In the genomic region with DNA sequence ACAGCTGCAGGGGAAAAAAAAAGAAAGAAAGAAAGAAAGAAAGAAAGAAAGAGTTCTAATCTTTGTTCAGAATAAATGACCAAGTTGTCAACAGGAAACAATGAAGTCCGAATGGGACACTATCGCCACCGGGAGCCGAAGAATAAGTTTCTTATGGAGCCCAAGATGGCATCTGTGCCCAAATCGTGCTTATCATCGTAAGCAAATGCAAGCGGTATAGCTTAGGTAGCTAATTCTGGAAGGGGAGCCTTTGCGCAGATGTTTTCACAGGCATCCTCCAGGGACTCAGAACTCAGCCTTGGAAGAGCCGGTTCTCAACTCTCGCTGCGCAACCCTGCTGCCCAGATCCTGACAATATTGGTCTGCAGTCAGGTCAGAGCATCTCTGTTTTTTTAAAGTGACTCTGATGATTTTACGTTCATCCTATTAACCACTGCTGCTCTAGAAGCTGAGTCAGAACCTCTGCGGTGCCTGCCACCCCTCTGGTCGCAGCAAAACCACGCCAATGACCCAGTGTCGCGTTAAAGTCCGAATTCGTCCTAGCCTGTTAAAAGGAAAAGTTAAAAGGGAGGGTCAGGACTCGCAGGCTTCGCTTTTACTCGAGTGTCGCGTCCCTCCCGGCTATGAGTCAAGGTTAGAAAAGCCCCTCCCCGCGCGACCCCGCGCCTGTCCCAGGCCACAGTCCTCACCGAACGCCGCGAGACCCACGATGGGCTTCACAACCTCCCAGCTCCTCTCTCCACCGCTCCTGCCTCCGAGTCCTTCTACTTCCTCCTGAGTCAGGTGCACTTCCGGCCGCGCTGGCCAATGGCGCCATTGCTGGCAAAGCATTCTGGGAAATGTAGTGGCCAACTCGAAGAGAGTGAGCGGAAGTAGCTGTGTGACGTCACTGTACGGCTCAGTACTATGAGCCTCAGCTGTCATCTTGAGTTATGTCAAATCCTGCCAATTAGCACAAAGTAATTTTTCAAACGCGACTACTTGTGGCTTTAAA, we compare ENCODE assay signal across 8 mouse cellular contexts. TPM values are rescaled to one million over a fixed set of nuclear protein-coding genes. Genes with fewer than 3 reads are reported as not detected.
DNase-seq lines count a peak whose midpoint lies in the region; ATAC-seq lines count a peak whose summit lies in the region.

A gene (minus strand): TSS at position 776 of the 994 bp plus-strand sequence.

- peak within 1 kb of the TSS; percentile 79 for H3K9ac ChIP-seq in hindbrain, embryonic 12.5 days

- peak; percentile 98 for ATAC-seq in hindbrain, embryonic 12.5 days (ENCODE audit: low FRiP score)

- H3K4me2 ChIP-seq in hindbrain, embryonic 12.5 days (replicated peaks): peak within 1 kb of the TSS; percentile 90

- H3K4me3 ChIP-seq in hindbrain, embryonic 12.5 days: peak within 1 kb of the TSS; percentile 64

- H3K36me3 ChIP-seq in hindbrain, embryonic 12.5 days: peaks cover 23% of the 10 kb centered on the region

- no peaks in the 10 kb centered on the region for H3K27me3 ChIP-seq in hindbrain, embryonic 12.5 days

- DNase-seq in NIH3T3 (ENCODE audit: low read depth): peak; percentile 98
- peak; percentile 99 for DNase-seq in cerebellum, postnatal 10 days
- peak; percentile 94 to 96 for DNase-seq in frontal cortex, postnatal 10 days (ENCODE audit: low spot score in 2 of 2)
- DNase-seq in layer of hippocampus, postnatal 14 days (ENCODE audit: low spot score in 2 of 2): peak; percentile 96 to 99
- peak; percentile 98 for DNase-seq in lung, postnatal 14 days
- peak; percentile 93 for DNase-seq in retina, adult 2 months (ENCODE audit: low read depth, low spot score)
- peak; percentile 92 to 95 for DNase-seq in thymus, postnatal 36 days

- H3K27ac ChIP-seq in hindbrain, embryonic 12.5 days: 0 out of 2 replicates have a peak within 1 kb of the TSS, but pooled peaks have one; percentile 13

- WGBS in hindbrain, embryonic 12.5 days: 4% methylated on average over 47 of the region's 47 CpGs

- H3K4me1 ChIP-seq in hindbrain, embryonic 12.5 days: peaks cover 9% of the 10 kb centered on the region

- no peaks in the 10 kb centered on the region for H3K9me3 ChIP-seq in hindbrain, embryonic 12.5 days (replicated peaks)

RNA-seq across cellular contexts. Expression of the gene that starts here (rescaled TPM):
- polyA plus RNA-seq in hindbrain, embryonic 12.5 days (2016; fragmentation: Nextera tagmentation; extraction: Ambion mirVana): 77.5 and 79.4 TPM in 2 replicates
- 10 to 100 TPM; 48.1 to 48.4 TPM for total RNA-seq in layer of hippocampus, postnatal 14 days (2021)

Comparison
In these comparisons a context has a peak if more than half of its experiments do, and no peak if none do; other contexts are left out.
1. Peak in every context shown above with its lines: DNase-seq, ATAC-seq, H3K4me3 ChIP-seq and H3K27ac ChIP-seq.